19 mouse cellular contexts compared by ENCODE assay signal in the genomic region with DNA sequence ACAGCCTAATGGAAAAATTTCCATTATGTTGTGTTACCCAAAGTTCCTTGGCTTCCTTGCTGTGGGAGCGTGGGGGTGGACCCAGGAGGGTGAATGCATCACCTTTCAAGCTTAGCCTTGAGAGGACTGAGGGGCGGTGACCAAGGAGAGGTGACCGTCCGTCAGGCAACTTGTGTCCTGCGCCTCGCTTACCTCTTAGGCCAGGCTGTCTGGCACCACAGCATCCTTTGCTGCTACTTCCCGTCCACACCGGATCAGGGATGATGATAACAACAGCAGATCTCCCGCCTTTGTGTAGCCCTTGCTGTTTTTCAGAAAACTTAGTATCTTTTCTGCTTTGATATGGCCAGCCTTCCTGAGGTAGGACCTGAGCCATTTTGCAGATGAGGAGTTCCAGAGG.
"Had no signal": no experiment of that assay in that cellular context is flagged by ENCODE, and none has a peak within 500 bp of the region (broad histone marks: within the 10 kb centered on the region; RNA-seq: fewer than 3 reads in every experiment).

No protein-coding gene starts in this region.

- H3K27ac ChIP-seq: midbrain, embryonic 10.5 days; midbrain, embryonic 12.5 days; neural tube, embryonic 13.5 days; neural tube, embryonic 15.5 days had no signal

- H3K4me2 ChIP-seq: lung, embryonic 14.5 days; midbrain, embryonic 12.5 days; neural tube, embryonic 13.5 days; neural tube, embryonic 15.5 days had no signal

- DNase-seq: lung, adult 18-20 months; lung, embryonic 14.5 days; lung, postnatal 10 days; lung, postnatal 4 days; midbrain, embryonic 14.5 days; retina, postnatal 1 day; right cerebral cortex, adult 18-20 months; right cerebral cortex, postnatal 25 days; right cerebral cortex, postnatal 4 days; spleen, adult 18-20 months; thymus, adult 18-20 months; thymus, postnatal 14 days; thymus, postnatal 36 days had no signal

- H3K9me3 ChIP-seq: midbrain, embryonic 10.5 days; midbrain, embryonic 12.5 days; neural tube, embryonic 13.5 days; neural tube, embryonic 15.5 days had no signal

- H3K4me3 ChIP-seq: midbrain, embryonic 10.5 days; midbrain, embryonic 12.5 days; myocyte; neural tube, embryonic 13.5 days; neural tube, embryonic 15.5 days had no signal

- H3K27me3 ChIP-seq: midbrain, embryonic 12.5 days; neural tube, embryonic 13.5 days; neural tube, embryonic 15.5 days had no signal

- H3K9ac ChIP-seq: lung, embryonic 14.5 days; midbrain, embryonic 12.5 days; neural tube, embryonic 13.5 days; neural tube, embryonic 15.5 days had no signal

- ATAC-seq: midbrain, embryonic 16.5 days had no signal
